Mouse (Mus musculus) limb, embryonic 11.5 days (tissue): ENCODE measurements around the gene Capg. TPM values are rescaled to one million over a fixed set of nuclear protein-coding genes. Genes with fewer than 3 reads are reported as not detected.
A peak's percentile ranks its signal among the peaks of the same experiment; 100 is the strongest.
"Not testable (repeated sequence)": the region's sequence is repeated elsewhere in the genome, so short reads cannot be mapped to it uniquely, and the experiment has no call there.

Experiments
- ATAC-seq: fragments of 200-750 bp; cut with Nextera tagmentation; 2 replicates; pipeline ENCODE4 v1.8.0; 2017; ENCODE audit warnings: low read depth; ENCODE audit not compliant: insufficient number of reproducible peaks, low FRiP score, low TSS enrichment
- DNase-seq: peaks from one replicate; pipeline ENCODE4 v3.0.0-alpha.2; 2015; ENCODE audit warnings: low spot score
- H3K27ac ChIP-seq: fragments of 300-500 bp; sonication (generic); replicated peaks from 2 replicates; pipeline ENCODE4 v1.5.1; 2014; ENCODE audit warnings: low read depth, mild to moderate bottlenecking, low read length
- H3K27me3 ChIP-seq: fragments of 300-500 bp; sonication (generic); 2 replicates; pipeline ENCODE4 v1.6.1; 2014; ENCODE audit warnings: mild to moderate bottlenecking, low read length, mixed read lengths; ENCODE audit not compliant: control insufficient read depth, insufficient read depth
- H3K36me3 ChIP-seq: fragments of 300-500 bp; sonication (generic); 2 replicates; pipeline ENCODE4 v1.6.1; 2014; ENCODE audit warnings: mild to moderate bottlenecking, low read length, moderate library complexity, mixed read lengths; ENCODE audit not compliant: control insufficient read depth, insufficient read depth
- H3K4me1 ChIP-seq: fragments of 300-500 bp; sonication (generic); 2 replicates; pipeline ENCODE4 v1.6.1; 2014; ENCODE audit warnings: low read length, mixed read lengths; ENCODE audit not compliant: control insufficient read depth, insufficient read depth
- H3K4me2 ChIP-seq: fragments of 300-500 bp; sonication (generic); 2 replicates; pipeline ENCODE4 v1.6.1; 2014; ENCODE audit warnings: low read depth, mild to moderate bottlenecking, moderate library complexity; ENCODE audit not compliant: severe bottlenecking
- H3K4me3 ChIP-seq: fragments of 300-500 bp; sonication (generic); 2 replicates; pipeline ENCODE4 v1.5.1; 2014; ENCODE audit warnings: low read depth, low read length
- H3K9ac ChIP-seq: fragments of 300-500 bp; sonication (generic); 2 replicates; pipeline ENCODE4 v1.6.1; 2014; ENCODE audit warnings: mild to moderate bottlenecking, low read length
- H3K9me3 ChIP-seq: fragments of 300-500 bp; sonication (generic); 2 replicates; pipeline ENCODE4 v1.6.1; 2016; ENCODE audit warnings: low read length; ENCODE audit not compliant: control insufficient read depth
- WGBS: fragments of 180-500 bp; shearing (Covaris S2); extraction: QIAGEN DNeasy Blood & Tissue Kit; methylation state at CpG from one replicate; pipeline ENCODE4 v1.1.7; 2014; 5-methylcytosine and 5-hydroxymethylcytosine counted together
- polyA plus RNA-seq: library from polyadenylated mRNA; unstranded; fragments of >200 nt; fragmentation: Nextera tagmentation; extraction: Ambion mirVana; gene quantifications from 2 replicates; pipeline ENCODE4 v1.2.1, GENCODE M21; 2014

Gene Capg
- polyA plus RNA-seq, 1 experiment from 2014 or later: 24.5 TPM

DNA sequence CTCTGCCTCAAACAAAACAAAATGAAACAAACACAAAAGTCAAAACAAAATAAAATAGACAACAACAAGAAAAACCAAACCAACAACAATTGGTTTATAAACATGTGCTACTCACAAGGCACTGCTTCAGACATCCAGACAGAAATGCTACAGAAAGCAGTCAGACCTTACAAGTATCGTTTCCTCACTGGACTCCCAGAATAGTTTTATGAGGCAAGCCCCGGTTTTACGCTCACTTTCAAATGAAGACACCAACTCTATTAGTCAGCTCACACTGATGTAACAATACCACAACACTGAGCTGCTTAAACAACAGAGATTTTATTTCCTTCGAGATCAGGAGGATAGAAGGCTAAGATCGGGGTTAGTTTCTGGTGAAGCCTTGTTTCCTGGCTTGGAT lies 21.9 kb upstream of the Capg start:
- Histone ChIP-seq H3K27me3 (no peaks in the 10 kb centered on the region), H3K4me2 (no peak overlapping the region), H3K27ac (no peak overlapping the region), H3K9ac (no peak overlapping the region), H3K4me3 (no peak overlapping the region), H3K9me3 (no peaks in the 10 kb centered on the region), H3K4me1 (peaks cover 11% of the 10 kb centered on the region), H3K36me3 (no peaks in the 10 kb centered on the region)
- ATAC-seq (no peak), DNase-seq (no peak)
- 71% methylated on average over 5 of the region's 5 CpGs for WGBS

DNA sequence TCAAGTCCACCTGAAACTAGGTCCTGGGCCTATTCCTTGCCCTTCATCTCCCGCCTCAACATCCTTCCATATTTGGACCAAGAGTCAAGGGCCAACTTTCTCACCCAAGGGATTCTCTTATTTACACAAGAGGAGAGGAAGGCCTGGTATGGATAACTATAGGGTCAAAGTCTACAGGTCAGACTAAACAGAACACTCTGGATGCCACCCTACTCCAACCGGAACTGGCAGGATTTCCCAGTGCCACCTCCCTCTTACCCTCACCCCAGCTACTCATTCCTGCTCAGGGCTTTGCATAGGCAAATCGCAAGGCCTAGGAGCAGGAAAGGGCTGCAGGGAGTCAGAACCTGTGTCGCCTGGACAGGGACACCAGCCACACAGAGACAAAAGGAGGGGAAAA lies 21.0 kb upstream of the Capg start:
- H3K27ac ChIP-seq: no peak overlapping the region
- H3K36me3 ChIP-seq: no peaks in the 10 kb centered on the region
- H3K27me3 ChIP-seq: no peaks in the 10 kb centered on the region
- no peak overlapping the region for H3K9ac ChIP-seq
- H3K4me3 ChIP-seq: no peak overlapping the region
- DNase-seq: no peak
- H3K4me1 ChIP-seq: peaks cover 11% of the 10 kb centered on the region
- no peak for ATAC-seq
- 76% methylated on average over 4 of the region's 4 CpGs for WGBS
- no peaks in the 10 kb centered on the region for H3K9me3 ChIP-seq
- H3K4me2 ChIP-seq: no peak overlapping the region

DNA sequence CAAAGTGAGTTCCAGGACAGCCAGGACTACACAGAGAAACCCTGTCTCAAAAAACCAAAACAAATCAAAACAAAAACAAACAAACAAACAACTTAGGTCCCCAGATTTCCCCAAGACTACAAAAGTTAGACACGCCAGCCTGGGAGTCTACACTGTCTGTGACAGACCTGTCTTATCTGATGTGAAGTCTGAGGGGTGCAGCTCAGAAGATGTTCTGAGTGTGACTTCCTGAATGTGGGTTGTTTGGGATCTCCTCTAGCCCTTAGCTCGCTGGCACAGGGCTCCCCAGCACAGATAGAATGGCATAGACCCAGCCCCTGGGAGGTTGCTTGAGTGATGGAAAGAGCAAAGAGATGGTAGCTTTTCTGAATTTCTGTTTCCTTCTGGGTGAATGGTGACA lies 20.0 kb upstream of the Capg start:
- H3K27me3 ChIP-seq: no peaks in the 10 kb centered on the region
- ATAC-seq (no peak), DNase-seq (no peak)
- no peak overlapping the region for H3K9ac ChIP-seq
- WGBS: 87% methylated on average over 2 of the region's 2 CpGs
- no peak overlapping the region for H3K4me2 ChIP-seq
- peaks cover 11% of the 10 kb centered on the region for H3K4me1 ChIP-seq
- H3K36me3 ChIP-seq: no peaks in the 10 kb centered on the region
- H3K9me3 ChIP-seq: no peaks in the 10 kb centered on the region
- no peak overlapping the region for H3K27ac ChIP-seq
- H3K4me3 ChIP-seq: no peak overlapping the region

DNA sequence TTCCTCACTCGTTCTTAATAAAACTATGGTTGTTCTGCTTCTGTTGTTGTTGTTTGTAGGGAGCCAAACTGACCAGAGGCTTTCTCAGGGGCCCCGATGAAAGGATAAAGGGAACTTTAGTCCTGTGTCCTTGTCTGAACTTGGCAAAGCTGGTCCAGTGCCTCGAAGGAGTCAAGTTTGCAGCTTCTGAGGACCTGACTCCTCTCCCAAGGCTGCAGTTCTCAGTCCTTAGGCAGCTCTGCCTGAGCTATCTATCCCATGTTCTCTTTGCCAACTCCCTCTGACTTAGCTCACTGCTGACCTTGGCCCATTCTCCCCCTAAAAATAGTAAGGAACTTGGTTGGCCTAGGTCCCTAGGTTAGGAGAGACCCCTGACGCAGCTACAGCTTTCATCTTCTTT lies 17.1 kb upstream of the Capg start:
- H3K27me3 ChIP-seq: no peaks in the 10 kb centered on the region
- 86% methylated on average over 4 of the region's 4 CpGs for WGBS
- no peak overlapping the region for H3K9ac ChIP-seq
- H3K4me1 ChIP-seq: no peaks in the 10 kb centered on the region
- ATAC-seq (no peak), DNase-seq (no peak)
- no peak overlapping the region for H3K27ac ChIP-seq
- no peaks in the 10 kb centered on the region for H3K36me3 ChIP-seq
- no peak overlapping the region for H3K4me2 ChIP-seq
- no peaks in the 10 kb centered on the region for H3K9me3 ChIP-seq
- H3K4me3 ChIP-seq: no peak overlapping the region

DNA sequence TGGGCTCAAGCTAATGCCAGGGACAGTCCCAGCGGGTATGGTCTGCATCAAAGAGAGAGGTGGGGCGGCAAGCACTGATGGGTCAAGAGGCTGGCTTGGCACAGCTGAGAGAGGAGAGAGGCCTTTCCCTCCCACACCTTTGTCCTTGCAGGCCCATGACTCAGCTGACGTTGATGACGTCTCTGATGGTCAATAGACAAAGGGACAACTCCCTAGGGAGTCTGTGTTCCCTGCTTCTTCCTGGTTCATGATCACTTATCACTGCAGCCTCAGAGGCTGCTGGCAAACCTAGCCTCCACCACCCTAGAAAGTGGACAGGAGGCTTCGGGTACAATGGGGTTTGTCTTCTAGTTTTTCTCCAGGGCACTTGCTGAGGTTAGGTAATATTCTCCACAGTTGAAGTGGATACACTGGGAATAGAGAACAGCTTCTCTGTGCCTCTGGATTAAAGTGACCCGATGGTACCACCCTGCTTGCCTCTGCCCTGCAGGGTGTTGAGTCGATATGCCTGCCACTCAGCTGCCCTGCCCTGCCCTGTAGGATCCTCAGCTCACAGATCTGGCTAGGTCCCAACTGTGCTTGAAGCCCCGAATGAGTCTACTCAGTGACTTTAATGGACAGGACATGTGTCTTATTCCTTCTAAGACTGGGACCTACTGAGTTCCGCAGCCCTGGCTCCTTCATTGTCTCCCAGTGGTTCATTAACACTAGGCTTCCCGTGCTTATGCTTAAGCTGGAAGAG lies 15.6 kb upstream of the Capg start:
- no peaks in the 10 kb centered on the region for H3K27me3 ChIP-seq
- no peaks in the 10 kb centered on the region for H3K36me3 ChIP-seq
- ATAC-seq (no peak), DNase-seq (no peak)
- no peaks in the 10 kb centered on the region for H3K4me1 ChIP-seq
- H3K9me3 ChIP-seq: no peaks in the 10 kb centered on the region
- H3K4me3 ChIP-seq: no peak overlapping the region
- no peak overlapping the region for H3K4me2 ChIP-seq
- no peak overlapping the region for H3K27ac ChIP-seq
- no peak overlapping the region for H3K9ac ChIP-seq
- 75% methylated on average over 10 of the region's 10 CpGs for WGBS

DNA sequence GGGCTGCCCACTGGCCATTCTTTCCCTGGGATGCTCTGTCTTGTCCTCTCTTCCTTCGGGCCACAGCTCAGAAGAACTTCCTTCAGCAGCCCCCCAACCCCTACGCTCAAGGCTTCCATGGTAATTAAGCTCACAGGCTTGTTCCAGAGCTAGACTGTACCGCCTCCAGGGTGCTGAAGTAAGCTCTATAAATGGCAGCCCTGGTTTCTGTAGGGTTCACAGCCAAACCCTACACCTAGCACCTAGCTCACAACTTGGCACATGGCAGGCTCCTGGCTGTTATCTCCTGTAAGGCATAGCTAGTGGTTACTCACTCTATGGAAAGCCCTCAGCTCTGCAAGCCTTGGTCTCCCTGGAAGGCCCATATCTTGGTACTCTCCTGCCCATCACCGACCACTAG lies 11.6 kb upstream of the Capg start:
- Histone ChIP-seq H3K9ac (no peak overlapping the region), H3K27ac (no peak overlapping the region), H3K4me1 (no peaks in the 10 kb centered on the region), H3K9me3 (no peaks in the 10 kb centered on the region), H3K4me2 (no peak overlapping the region), H3K36me3 (no peaks in the 10 kb centered on the region), H3K4me3 (no peak overlapping the region), H3K27me3 (no peaks in the 10 kb centered on the region)
- 77% methylated on average over 4 of the region's 4 CpGs for WGBS
- no peak for ATAC-seq
- DNase-seq: no peak

DNA sequence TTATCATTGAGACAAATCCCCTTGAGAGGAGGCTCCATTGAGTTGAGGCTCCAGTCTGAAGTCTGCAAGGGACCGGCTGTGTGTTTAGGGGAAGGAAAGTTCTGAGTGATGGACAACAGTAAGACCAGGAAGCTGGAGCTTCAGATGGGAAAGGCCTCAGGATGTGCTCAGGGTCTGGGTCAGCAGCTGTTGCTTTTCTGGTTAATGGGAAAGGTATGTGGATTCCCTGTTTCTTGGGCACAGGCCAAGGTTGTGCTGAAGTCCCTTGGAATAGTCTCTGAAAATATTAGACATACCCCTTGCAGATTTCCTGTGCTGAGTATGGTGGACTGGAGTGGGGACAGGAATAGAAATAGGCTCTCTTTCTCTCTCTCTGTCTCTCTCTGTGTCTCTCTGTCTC lies 10.6 kb upstream of the Capg start:
- H3K27me3 ChIP-seq, H3K9ac ChIP-seq, H3K9me3 ChIP-seq, H3K4me3 ChIP-seq, H3K4me2 ChIP-seq, DNase-seq, ATAC-seq, H3K36me3 ChIP-seq, H3K4me1 ChIP-seq, H3K27ac ChIP-seq: not testable (repeated sequence)
- 46% methylated on average over 1 of the region's 1 CpGs for WGBS

DNA sequence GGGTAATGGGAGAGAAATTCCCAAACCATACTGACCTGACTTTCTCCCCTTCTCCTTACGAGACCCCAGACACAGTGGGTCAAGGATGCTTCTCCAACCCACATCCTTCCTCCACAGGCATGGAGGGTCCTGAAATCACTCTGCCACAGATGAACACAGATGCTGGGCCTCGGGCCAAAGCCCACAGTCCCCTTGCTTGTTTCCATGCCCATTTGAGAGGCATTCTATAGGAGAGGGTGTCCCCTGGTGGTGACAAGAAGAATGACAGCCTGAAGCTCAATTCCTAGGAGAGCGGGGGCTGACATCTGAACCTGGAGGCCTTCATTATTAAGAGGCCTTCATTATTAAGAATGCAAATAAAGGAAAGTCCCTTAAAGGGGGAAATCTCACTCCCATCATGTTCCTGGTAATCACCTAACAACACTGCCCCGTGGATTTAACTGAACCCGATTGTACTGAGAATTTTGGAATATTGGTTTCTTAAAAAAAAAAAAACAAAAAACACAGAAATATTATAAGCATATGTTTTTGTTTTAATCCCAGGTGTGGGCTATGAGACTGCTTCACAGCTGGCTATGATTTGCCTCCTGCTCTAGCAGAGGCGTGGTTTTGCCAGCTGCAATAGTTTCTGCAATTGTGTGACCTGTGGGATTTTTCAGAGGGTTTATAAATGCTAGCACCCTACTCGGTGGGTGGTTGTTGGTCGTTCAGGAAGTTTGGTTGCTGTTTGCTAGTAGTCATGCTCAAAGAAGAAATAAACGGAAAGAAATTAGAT lies 10.0 kb upstream of the Capg start:
- Histone ChIP-seq H3K9me3 (no peaks in the 10 kb centered on the region), H3K27me3 (no peaks in the 10 kb centered on the region), H3K36me3 (no peaks in the 10 kb centered on the region), H3K4me2 (no peak overlapping the region), H3K27ac (no peak overlapping the region), H3K9ac (no peak overlapping the region), H3K4me1 (peaks cover 5% of the 10 kb centered on the region; the same call in 1 of the 2 replicates), H3K4me3 (no peak overlapping the region)
- WGBS: 21% methylated on average over 9 of the region's 9 CpGs
- ATAC-seq (peak; percentile 52; the same call in 1 of the 2 replicates), DNase-seq (peak; percentile 79)
